Mouse (Mus musculus) right cerebral cortex, postnatal 25 days (tissue): ENCODE data around the gene Tcl1b4.

ENCODE experiments used
- DNase-seq: peaks from one replicate; pipeline ENCODE4 v3.0.0; 2022

The Tcl1b4 gene

GRCm38 (mm10) chr12:105253796-105254195 is 52.0 kb downstream of the Tcl1b4 start:
- no peak for DNase-seq
